Mouse (Mus musculus) cerebellum, postnatal 25 days (tissue): ENCODE data around the gene Htra2.

Source experiments
- DNase-seq, 2 experiments: peaks; one replicate each; pipeline ENCODE4 v3.0.0; 2021; ENCODE audit warnings: mixed read lengths in 2 of 2

The Htra2 gene

DNA sequence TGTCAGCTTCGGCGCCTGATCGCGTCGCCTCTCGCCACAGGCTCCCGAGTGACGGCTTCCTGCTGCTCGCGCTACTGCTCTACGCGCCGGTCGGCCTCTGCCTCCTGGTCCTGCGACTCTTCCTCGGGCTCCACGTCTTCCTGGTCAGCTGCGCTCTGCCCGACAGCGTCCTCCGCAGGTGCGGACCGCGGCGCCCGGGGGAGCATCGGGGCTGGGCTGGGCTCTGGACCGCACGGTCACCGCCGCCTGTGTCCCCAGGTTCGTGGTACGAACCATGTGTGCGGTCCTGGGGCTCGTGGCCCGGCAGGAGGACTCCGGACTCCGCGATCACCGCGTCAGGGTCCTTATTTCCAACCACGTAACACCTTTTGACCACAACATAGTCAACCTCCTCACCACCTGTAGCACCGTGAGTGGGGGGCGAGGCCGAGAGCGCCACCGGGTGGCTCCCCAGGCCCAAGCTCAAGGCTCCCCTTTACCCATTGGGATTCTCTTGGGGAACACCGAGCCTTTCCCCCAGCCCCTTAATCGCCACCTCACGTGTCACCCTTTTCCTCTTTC, at the start of gene Htra2:
Gene Htra2, minus strand, starts transcription at position 403 of the 561 bp plus-strand sequence.
- no peak for DNase-seq

GRCm38 (mm10) chr6:83104158-83104557, 49.1 kb upstream of the Htra2 start:
- no peak for DNase-seq

GRCm38 (mm10) chr6:83103130-83103650, 48.1 kb upstream of the Htra2 start:
- no peak for DNase-seq

- DNase-seq: peak in 1 of 2 experiments; percentile 72
These were observed 46.8 kb upstream of the Htra2 start for GRCm38 (mm10) chr6:83101688-83102556.

- DNase-seq: peak; percentile 90 to 93
These were observed 46.2 kb upstream of the Htra2 start, which contains the start of the genes Ccdc142 and Gm42688 for GRCm38 (mm10) chr6:83101316-83101687. Gene Ccdc142 (plus strand): TSS chr6:83101601. Gene Gm42688 (plus strand): TSS chr6:83101617.

- no peak for DNase-seq
These were observed 43.3 kb upstream of the Htra2 start for GRCm38 (mm10) chr6:83098411-83098810.

GRCm38 (mm10) chr6:83095968-83096367, 40.9 kb upstream of the Htra2 start:
- DNase-seq: no peak

- DNase-seq: no peak
These were observed 37.5 kb upstream of the Htra2 start for GRCm38 (mm10) chr6:83092416-83093127.

DNA sequence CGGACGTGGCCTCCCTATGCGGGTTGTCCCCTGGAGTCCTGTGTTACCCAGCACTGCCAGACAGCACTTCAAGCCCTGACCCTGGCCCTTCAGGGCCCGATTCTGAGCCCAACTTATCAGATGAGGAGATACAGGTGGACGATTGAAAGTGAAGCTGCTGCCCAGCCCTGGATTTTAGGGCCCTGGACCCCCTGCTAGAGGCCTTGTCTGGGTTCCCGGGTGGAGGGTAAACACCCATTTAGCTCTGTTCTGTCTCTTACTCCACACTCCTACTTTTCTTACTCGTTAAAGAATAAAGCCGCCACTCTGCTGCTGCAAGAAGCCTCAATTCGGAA, 32.8 kb upstream of the Htra2 start:
- DNase-seq: no peak

GRCm38 (mm10) chr6:83087205-83087925, 32.3 kb upstream of the Htra2 start:
- peak in 1 of 2 experiments; percentile 29 for DNase-seq

- DNase-seq: no peak
These were observed 31.3 kb upstream of the Htra2 start, which contains the start of gene Lbx2 for GRCm38 (mm10) chr6:83086121-83087035. Gene Lbx2 (plus strand): TSS chr6:83086367.

DNA sequence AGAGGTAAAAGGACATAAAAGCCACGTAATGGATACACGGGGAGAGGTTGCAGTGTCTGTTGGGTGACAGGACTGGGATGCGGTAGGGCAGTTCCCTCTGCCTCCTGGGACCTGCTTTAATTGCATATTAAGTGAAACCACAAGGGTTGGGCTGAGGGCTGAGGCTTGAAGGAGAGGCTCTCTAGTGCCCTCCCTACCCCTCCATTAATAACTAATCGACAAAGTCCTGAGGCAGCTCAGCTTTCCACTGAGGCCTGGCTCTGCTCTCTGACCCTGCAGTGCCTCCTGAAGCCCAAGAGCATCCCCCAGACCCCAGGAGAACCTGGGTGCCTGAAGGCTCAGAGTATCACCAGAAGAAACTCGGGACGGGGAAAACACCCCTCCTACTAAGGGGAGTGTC, 29.4 kb upstream of the Htra2 start:
- DNase-seq: no peak

DNA sequence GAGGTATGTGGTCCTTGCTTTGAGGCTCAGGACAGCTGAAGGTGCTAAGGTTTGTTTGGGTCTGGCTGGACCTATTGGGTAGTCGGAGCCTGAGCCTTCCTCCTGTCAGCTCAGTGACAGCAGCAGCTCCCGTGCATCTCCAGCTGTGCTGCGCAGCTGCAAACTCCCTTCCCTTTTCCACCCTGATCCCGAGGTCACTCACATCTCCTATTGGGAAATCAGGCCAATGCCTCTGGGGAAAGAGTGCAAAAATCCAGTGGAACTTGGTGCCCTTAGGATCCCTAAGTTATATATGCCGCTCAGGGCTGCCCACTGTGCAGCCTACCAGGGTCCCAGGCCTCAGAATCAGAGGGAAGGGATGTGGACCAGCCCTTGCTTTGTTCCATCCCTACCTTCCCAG, 28.4 kb upstream of the Htra2 start:
- DNase-seq: no peak

DNA sequence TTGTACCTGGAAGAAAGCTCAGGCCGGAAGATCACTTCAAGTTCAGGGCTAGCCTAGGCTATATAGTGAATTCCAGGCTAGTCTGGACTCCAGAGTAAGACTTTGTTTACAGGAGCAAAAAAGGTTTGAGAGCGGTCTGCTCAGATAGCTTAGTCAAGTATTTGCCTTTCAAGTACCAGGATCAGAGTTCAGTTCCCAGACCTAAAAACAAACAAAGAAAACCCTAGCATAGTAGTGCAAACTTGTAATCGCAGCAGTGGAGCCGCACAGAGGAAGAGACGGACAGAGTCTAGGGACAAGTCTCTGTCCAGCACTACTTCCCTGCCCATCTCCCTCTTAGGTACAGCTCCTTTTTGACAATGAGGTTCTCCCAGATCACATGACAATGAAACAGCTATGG, 25.1 kb upstream of the Htra2 start:
- DNase-seq: no peak

DNA sequence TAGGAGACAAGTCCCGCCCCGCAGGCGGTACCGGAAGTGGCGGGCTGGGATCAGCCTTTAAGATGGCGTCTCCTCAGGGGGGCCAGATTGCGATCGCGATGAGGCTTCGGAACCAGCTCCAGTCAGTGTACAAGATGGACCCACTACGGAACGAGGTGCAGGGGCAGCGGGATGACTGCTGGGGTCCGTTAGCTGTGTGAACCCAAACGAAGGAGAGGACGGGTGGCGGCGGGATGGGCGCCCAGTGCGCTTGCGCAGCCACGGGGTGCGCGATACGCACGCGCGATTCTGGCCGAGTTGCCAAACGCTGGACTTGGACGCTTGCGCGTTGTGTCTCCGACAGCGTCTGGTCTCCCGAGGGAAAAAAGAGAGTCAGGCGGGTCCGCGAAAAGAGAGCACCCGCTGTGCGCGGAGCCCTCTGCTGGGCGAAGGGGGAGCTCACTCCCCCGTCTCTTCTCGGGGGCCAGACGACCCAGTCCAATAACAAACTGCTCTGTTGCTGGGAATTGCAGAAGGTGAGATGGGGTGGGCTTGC, 23.3 kb upstream of the Htra2 start:
- peak; percentile 100 for DNase-seq

- DNase-seq: peak in 1 of 2 experiments; percentile 69
These were observed 22.7 kb upstream of the Htra2 start, which contains the start of gene Pcgf1 for GRCm38 (mm10) chr6:83077630-83078323. Gene Pcgf1 (plus strand): TSS chr6:83077869.

DNA sequence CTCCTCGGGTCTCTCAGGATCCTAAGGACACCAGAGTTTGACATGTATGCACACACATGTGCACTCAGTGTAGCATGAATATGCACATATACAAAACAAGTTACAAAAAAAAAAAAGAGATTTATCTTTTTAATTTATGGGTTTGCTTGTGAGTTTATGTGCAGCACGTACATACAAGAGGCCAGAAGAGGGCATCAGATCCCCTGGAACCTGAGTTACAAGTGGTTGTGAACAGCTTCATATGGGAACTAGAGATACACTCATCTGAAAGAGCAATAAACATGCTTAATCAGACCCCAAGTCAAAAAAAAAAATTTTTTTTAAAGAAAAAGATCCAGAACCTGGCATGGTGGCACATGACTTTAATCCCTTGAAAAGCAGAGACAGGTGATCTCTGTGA, 19.9 kb upstream of the Htra2 start:
- DNase-seq: no peak

- peak in 1 of 2 experiments; percentile 25 for DNase-seq
These were observed 16.1 kb upstream of the Htra2 start for GRCm38 (mm10) chr6:83071220-83071619.

- DNase-seq: peak; percentile 48 to 78
These were observed 15.5 kb upstream of the Htra2 start for GRCm38 (mm10) chr6:83070311-83071219.

DNA sequence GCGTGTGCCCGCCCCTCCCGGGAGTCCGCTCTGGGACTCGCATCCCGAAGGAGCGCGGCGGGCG, 15.0 kb upstream of the Htra2 start, which contains the start of gene Tlx2:
Gene Tlx2, minus strand, starts transcription at position 47 of the 64 bp plus-strand sequence.
- no peak for DNase-seq
